Mouse (Mus musculus): ENCODE data around the gene Greb1. TPM values are rescaled to one million over a fixed set of nuclear protein-coding genes. Genes with fewer than 3 reads are reported as not detected.

The Greb1 gene
- polyA plus RNA-seq, 1 experiment from 2014 or later, result 2.5 TPM

GRCm38 (mm10) chr12:16834701-16835100 is 34.0 kb upstream of the Greb1 start:
- Histone ChIP-seq H3K36me3 (ENCODE audit: control insufficient read depth, insufficient read depth, low read length) (peaks cover under 1% of the 10 kb centered on the region; the same call in 1 of the 2 replicates), H3K4me2 (ENCODE audit: low read length) (no peak overlapping the region), H3K4me3 (replicated peaks; ENCODE audit: low read depth, low read length) (no peak overlapping the region), H3K9me3 (ENCODE audit: control insufficient read depth, low read length) (peaks cover 5% of the 10 kb centered on the region; the same call in 1 of the 2 replicates), H3K9ac (replicated peaks; ENCODE audit: low read length) (no peak overlapping the region), H3K27me3 (ENCODE audit: control insufficient read depth, insufficient read depth, low read length) (no peaks in the 10 kb centered on the region), H3K27ac (replicated peaks; ENCODE audit: low read depth, low read length) (no peak overlapping the region), H3K4me1 (ENCODE audit: control insufficient read depth, insufficient read depth, low read length) (no peaks in the 10 kb centered on the region)
- ATAC-seq (ENCODE audit: low FRiP score, low TSS enrichment) (no peak), DNase-seq (no peak)
- WGBS, result 82% methylated on average over 11 of the region's 11 CpGs

DNA sequence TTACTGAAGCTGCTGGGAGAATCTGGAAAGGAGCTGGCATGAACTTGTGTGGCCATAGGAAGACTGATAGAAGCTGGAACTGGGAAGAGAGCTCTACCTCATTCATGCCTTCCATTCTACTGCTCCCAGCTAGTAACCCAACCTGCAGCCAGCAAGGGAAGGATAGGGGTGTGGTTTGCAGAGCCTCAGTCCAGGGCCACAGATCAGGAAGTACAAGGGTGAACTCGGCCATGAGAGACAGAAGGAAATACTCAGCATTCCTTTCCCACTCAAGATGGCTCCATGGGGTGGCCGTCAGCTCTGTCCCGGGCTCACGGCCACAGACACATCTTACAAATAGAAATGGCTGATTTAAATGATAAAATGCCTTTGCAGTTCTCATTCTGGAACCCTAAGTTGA is 30.4 kb upstream of the Greb1 start:
- H3K9me3 ChIP-seq (ENCODE audit: control insufficient read depth, low read length), result no peaks in the 10 kb centered on the region
- ATAC-seq (ENCODE audit: low FRiP score, low TSS enrichment) (no peak), DNase-seq (no peak)
- no peak overlapping the region for H3K27ac ChIP-seq (replicated peaks; ENCODE audit: low read depth, low read length)
- no peak overlapping the region for H3K9ac ChIP-seq (replicated peaks; ENCODE audit: low read length)
- no peaks in the 10 kb centered on the region for H3K27me3 ChIP-seq (ENCODE audit: control insufficient read depth, insufficient read depth, low read length)
- H3K4me1 ChIP-seq (ENCODE audit: control insufficient read depth, insufficient read depth, low read length), result no peaks in the 10 kb centered on the region
- no peak overlapping the region for H3K4me2 ChIP-seq (ENCODE audit: low read length)
- 79% methylated on average over 4 of the region's 4 CpGs for WGBS
- peaks cover 20% of the 10 kb centered on the region for H3K36me3 ChIP-seq (ENCODE audit: control insufficient read depth, insufficient read depth, low read length)
- no peak overlapping the region for H3K4me3 ChIP-seq (replicated peaks; ENCODE audit: low read depth, low read length)

DNA sequence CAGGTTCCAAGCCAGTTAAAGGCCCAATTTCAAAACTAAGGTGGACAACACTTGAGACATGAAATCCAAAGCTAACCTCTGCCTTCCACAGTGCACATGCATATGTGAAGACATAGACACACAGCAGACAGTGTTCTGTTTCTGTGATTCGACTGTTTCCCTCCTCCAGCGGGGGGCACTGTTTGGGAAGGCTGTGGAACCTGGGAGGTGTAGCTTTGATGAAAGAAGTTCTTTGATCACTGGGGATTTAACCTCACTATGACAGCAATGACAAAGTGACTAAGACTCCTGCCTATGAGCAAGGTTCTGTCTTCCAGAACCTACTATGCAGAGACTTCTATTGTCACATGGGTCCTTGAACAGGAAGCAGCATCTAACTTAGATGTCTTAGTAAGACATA is 29.1 kb upstream of the Greb1 start:
- Histone ChIP-seq H3K4me2 (ENCODE audit: low read length) (no peak overlapping the region), H3K9me3 (ENCODE audit: control insufficient read depth, low read length) (no peaks in the 10 kb centered on the region), H3K36me3 (ENCODE audit: control insufficient read depth, insufficient read depth, low read length) (peaks cover 32% of the 10 kb centered on the region), H3K4me3 (replicated peaks; ENCODE audit: low read depth, low read length) (no peak overlapping the region), H3K27me3 (ENCODE audit: control insufficient read depth, insufficient read depth, low read length) (no peaks in the 10 kb centered on the region), H3K4me1 (ENCODE audit: control insufficient read depth, insufficient read depth, low read length) (no peaks in the 10 kb centered on the region), H3K9ac (replicated peaks; ENCODE audit: low read length) (no peak overlapping the region), H3K27ac (replicated peaks; ENCODE audit: low read depth, low read length) (no peak overlapping the region)
- no peak for DNase-seq
- ATAC-seq (ENCODE audit: low FRiP score, low TSS enrichment), result no peak
- 88% methylated on average over 2 of the region's 2 CpGs for WGBS

DNA sequence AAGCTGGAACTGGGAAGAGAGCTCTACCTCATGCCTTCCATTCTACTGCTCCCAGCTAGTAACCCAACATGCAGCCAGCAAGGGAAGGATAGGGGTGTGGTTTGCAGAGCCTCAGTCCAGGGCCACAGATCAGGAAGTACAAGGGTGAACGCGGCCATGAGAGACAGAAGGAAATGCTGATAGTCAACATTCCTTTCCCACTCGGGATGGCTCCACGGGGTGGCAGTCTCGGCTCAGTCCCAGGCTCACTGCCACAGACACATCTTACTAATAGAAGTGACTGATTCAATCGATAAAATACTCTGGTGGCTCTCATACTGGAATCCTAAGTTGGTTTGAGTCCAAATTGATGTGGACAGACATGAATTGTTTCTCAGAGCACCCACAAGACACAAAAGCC is 27.8 kb upstream of the Greb1 start:
- 88% methylated on average over 6 of the region's 6 CpGs for WGBS
- no peak overlapping the region for H3K27ac ChIP-seq (replicated peaks; ENCODE audit: low read depth, low read length)
- DNase-seq, result peak; percentile 35
- H3K4me1 ChIP-seq (ENCODE audit: control insufficient read depth, insufficient read depth, low read length), result no peaks in the 10 kb centered on the region
- H3K9ac ChIP-seq (replicated peaks; ENCODE audit: low read length), result no peak overlapping the region
- H3K4me3 ChIP-seq (replicated peaks; ENCODE audit: low read depth, low read length), result no peak overlapping the region
- no peak overlapping the region for H3K4me2 ChIP-seq (ENCODE audit: low read length)
- no peak for ATAC-seq (ENCODE audit: low FRiP score, low TSS enrichment)
- peaks cover 45% of the 10 kb centered on the region for H3K36me3 ChIP-seq (ENCODE audit: control insufficient read depth, insufficient read depth, low read length)
- no peaks in the 10 kb centered on the region for H3K9me3 ChIP-seq (ENCODE audit: control insufficient read depth, low read length)
- no peaks in the 10 kb centered on the region for H3K27me3 ChIP-seq (ENCODE audit: control insufficient read depth, insufficient read depth, low read length)

DNA sequence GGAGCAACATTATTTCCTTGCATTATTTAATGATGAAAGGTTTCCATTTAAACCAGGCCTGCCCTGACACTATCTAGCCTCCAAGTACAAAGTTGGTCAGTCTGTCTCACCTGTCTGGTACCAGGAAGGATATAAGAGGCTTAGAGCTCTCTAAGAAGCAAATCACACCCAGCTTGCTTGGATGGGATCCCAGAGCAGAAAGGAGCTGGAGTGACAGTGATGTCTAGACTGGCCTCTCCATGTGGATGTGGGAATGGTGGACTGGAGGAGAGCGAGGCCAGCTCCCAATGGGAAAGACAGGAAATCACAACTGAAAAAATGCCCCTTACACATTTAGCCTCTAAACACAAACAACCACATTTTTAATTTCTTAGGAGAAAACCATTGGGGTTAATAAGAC is 23.0 kb upstream of the Greb1 start:
- H3K27me3 ChIP-seq (ENCODE audit: control insufficient read depth, insufficient read depth, low read length), result no peaks in the 10 kb centered on the region
- peaks cover 77% of the 10 kb centered on the region for H3K36me3 ChIP-seq (ENCODE audit: control insufficient read depth, insufficient read depth, low read length)
- no peak overlapping the region for H3K4me2 ChIP-seq (ENCODE audit: low read length)
- H3K27ac ChIP-seq (replicated peaks; ENCODE audit: low read depth, low read length), result no peak overlapping the region
- H3K9ac ChIP-seq (replicated peaks; ENCODE audit: low read length), result no peak overlapping the region
- no peaks in the 10 kb centered on the region for H3K9me3 ChIP-seq (ENCODE audit: control insufficient read depth, low read length)
- WGBS, result 93% methylated on average over 1 of the region's 1 CpGs
- ATAC-seq (ENCODE audit: low FRiP score, low TSS enrichment), result no peak
- DNase-seq, result no peak
- H3K4me1 ChIP-seq (ENCODE audit: control insufficient read depth, insufficient read depth, low read length), result no peaks in the 10 kb centered on the region
- no peak overlapping the region for H3K4me3 ChIP-seq (replicated peaks; ENCODE audit: low read depth, low read length)

DNA sequence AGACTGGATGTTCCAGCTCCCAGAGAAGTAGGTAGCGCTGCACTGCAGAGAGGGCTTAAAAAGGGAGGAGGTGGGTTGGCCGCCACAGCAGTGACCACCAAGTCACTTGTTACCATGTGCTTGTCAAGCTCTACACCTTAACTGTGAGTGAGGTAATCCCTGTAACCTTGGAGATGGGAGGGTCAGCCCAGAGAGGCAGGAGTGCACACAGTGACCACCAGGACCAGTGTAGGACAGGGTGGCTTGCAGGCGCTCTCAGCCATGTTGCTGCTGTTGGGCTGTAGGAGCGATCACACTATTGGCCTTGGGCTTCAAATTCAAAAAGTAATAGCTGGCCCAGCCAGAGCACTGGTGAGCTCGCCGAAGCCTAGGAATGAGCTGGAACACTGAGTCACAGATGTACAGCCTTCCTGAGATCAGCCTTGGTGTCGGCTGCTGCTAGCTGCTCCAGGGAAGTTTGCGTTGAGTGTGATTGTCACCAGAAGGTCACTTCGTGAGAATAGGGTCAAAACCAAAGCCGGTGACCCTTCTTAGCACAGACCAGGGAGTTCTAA is 21.6 kb upstream of the Greb1 start:
- ATAC-seq (ENCODE audit: low FRiP score, low TSS enrichment), result no peak
- Histone ChIP-seq H3K27ac (replicated peaks; ENCODE audit: low read depth, low read length) (no peak overlapping the region), H3K4me3 (replicated peaks; ENCODE audit: low read depth, low read length) (no peak overlapping the region), H3K27me3 (ENCODE audit: control insufficient read depth, insufficient read depth, low read length) (no peaks in the 10 kb centered on the region), H3K4me2 (ENCODE audit: low read length) (no peak overlapping the region), H3K9me3 (ENCODE audit: control insufficient read depth, low read length) (no peaks in the 10 kb centered on the region), H3K9ac (replicated peaks; ENCODE audit: low read length) (no peak overlapping the region), H3K36me3 (ENCODE audit: control insufficient read depth, insufficient read depth, low read length) (peaks cover 79% of the 10 kb centered on the region), H3K4me1 (ENCODE audit: control insufficient read depth, insufficient read depth, low read length) (0 out of 2 replicates have a peak, but pooled peaks cover 5% of the 10 kb centered on the region)
- WGBS, result 93% methylated on average over 10 of the region's 10 CpGs
- no peak for DNase-seq

- Histone ChIP-seq H3K4me2 (ENCODE audit: low read length) (no peak overlapping the region; the same call in 1 of the 2 replicates), H3K27ac (replicated peaks; ENCODE audit: low read depth, low read length) (peak overlapping the region; percentile 64), H3K4me1 (ENCODE audit: control insufficient read depth, insufficient read depth, low read length) (0 out of 2 replicates have a peak, but pooled peaks cover 5% of the 10 kb centered on the region), H3K36me3 (ENCODE audit: control insufficient read depth, insufficient read depth, low read length) (peaks cover 79% of the 10 kb centered on the region), H3K4me3 (replicated peaks; ENCODE audit: low read depth, low read length) (no peak overlapping the region), H3K9me3 (ENCODE audit: control insufficient read depth, low read length) (no peaks in the 10 kb centered on the region), H3K9ac (replicated peaks; ENCODE audit: low read length) (no peak overlapping the region), H3K27me3 (ENCODE audit: control insufficient read depth, insufficient read depth, low read length) (no peaks in the 10 kb centered on the region)
- DNase-seq, result peak; percentile 62
- ATAC-seq (ENCODE audit: low FRiP score, low TSS enrichment), result no peak
- WGBS, result 41% methylated on average over 7 of the region's 7 CpGs
These were observed 20.1 kb upstream of the Greb1 start for GRCm38 (mm10) chr12:16820761-16821160.

DNA sequence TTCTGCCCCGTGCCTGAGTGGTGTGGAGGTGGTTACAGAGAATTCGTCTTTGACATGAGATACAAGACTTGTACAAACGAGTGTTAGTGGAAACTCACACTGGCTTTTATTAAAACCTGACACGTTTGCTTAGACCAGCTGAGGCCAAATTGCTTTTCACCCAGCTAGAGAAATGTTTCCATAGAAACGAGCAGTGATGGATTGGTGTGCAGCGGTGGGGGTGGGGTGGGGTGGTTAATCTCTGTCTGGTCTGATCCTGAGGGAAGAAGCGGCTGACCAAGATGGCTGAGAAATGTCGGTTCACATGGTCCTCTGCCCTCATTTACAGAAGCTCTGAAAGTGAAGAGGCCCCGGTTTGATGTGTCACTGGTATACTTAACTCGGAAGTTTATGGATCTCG is 17.8 kb upstream of the Greb1 start:
- H3K36me3 ChIP-seq (ENCODE audit: control insufficient read depth, insufficient read depth, low read length), result peaks cover 61% of the 10 kb centered on the region
- 20% methylated on average over 11 of the region's 11 CpGs for WGBS
- H3K4me2 ChIP-seq (ENCODE audit: low read length), result 0 out of 2 replicates have a peak overlapping the region, but pooled peaks have one; percentile 10
- H3K4me1 ChIP-seq (ENCODE audit: control insufficient read depth, insufficient read depth, low read length), result 0 out of 2 replicates have a peak, but pooled peaks cover 5% of the 10 kb centered on the region
- DNase-seq (peak; percentile 71), ATAC-seq (ENCODE audit: low FRiP score, low TSS enrichment) (no peak)
- no peak overlapping the region for H3K4me3 ChIP-seq (replicated peaks; ENCODE audit: low read depth, low read length)
- no peak overlapping the region for H3K9ac ChIP-seq (replicated peaks; ENCODE audit: low read length)
- no peaks in the 10 kb centered on the region for H3K27me3 ChIP-seq (ENCODE audit: control insufficient read depth, insufficient read depth, low read length)
- 0 out of 2 replicates have a peak overlapping the region, but pooled peaks have one; percentile 32 for H3K27ac ChIP-seq (replicated peaks; ENCODE audit: low read depth, low read length)
- no peaks in the 10 kb centered on the region for H3K9me3 ChIP-seq (ENCODE audit: control insufficient read depth, low read length)

DNA sequence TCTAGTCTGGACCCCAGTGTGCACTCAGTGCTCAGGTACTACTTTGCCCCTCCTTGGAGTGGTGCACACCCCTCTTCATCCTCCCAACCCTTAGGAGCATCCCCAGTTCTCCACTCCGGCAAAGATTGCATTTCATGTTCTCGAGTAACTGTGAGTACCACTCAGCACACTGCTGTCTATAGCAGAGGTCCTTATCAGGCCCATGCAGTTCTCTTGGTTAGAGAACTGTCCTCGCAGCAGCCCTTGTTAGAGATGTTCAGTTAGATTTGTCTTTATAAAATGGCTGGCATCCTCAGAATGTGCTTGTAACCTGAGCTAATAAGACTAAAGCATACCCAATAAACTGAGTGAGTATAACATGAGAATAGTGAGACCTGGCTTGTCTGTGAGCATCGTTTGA is 16.5 kb upstream of the Greb1 start:
- no peak overlapping the region for H3K27ac ChIP-seq (replicated peaks; ENCODE audit: low read depth, low read length)
- 92% methylated on average over 4 of the region's 4 CpGs for WGBS
- no peak overlapping the region for H3K9ac ChIP-seq (replicated peaks; ENCODE audit: low read length)
- ATAC-seq (ENCODE audit: low FRiP score, low TSS enrichment) (no peak), DNase-seq (no peak)
- H3K9me3 ChIP-seq (ENCODE audit: control insufficient read depth, low read length), result no peaks in the 10 kb centered on the region
- H3K36me3 ChIP-seq (ENCODE audit: control insufficient read depth, insufficient read depth, low read length), result peaks cover 47% of the 10 kb centered on the region
- H3K4me3 ChIP-seq (replicated peaks; ENCODE audit: low read depth, low read length), result no peak overlapping the region
- H3K27me3 ChIP-seq (ENCODE audit: control insufficient read depth, insufficient read depth, low read length), result no peaks in the 10 kb centered on the region
- H3K4me2 ChIP-seq (ENCODE audit: low read length), result no peak overlapping the region
- peaks cover 10% of the 10 kb centered on the region; the same call in 1 of the 2 replicates for H3K4me1 ChIP-seq (ENCODE audit: control insufficient read depth, insufficient read depth, low read length)
